Mouse (Mus musculus): Measurements from ENCODE around the gene Rpp38. TPM values are rescaled to one million over a fixed set of nuclear protein-coding genes. Genes with fewer than 3 reads are reported as not detected.

Gene Rpp38
- total RNA-seq, 1 experiment, result 20.2 TPM

GRCm38 (mm10) chr2:3305426-3306025, 26.9 kb downstream of the Rpp38 start:
- TF ChIP-seq CHD2 (IDR thresholded peaks at IDR 0.05; ENCODE audit: low read depth, low read length), result no peak
- TF ChIP-seq ZC3H11A (IDR thresholded peaks at IDR 0.05; ENCODE audit: borderline replicate concordance, low read depth, low read length), result no peak
- no peak for TF ChIP-seq MAFK (IDR thresholded peaks at IDR 0.05; ENCODE audit: insufficient read depth, low read depth, low read length)
- TF ChIP-seq HCFC1 (IDR thresholded peaks at IDR 0.05; ENCODE audit: borderline replicate concordance, insufficient read depth, low read length), result no peak
- TF ChIP-seq ZNF384 (IDR thresholded peaks at IDR 0.05; ENCODE audit: low read depth, low read length), result no peak
- Histone ChIP-seq H3K9me3 (ENCODE audit: control insufficient read depth, insufficient read depth, low read depth, low read length) (no peaks in the 10 kb centered on the region), H3K36me3 (ENCODE audit: control insufficient read depth, insufficient read depth, low read length, poor library complexity, severe bottlenecking) (peaks cover 8% of the 10 kb centered on the region), H3K4me1 (ENCODE audit: control insufficient read depth in 2 of 2, insufficient read depth in 2 of 2, low read length in 2 of 2, poor library complexity in 1 of 2) (no peaks in the 10 kb centered on the region), H3K9ac (ENCODE audit: insufficient read depth, low read depth, low read length, poor library complexity, severe bottlenecking) (no peak overlapping the region), H3K27ac (ENCODE audit: insufficient read depth, low read depth, low read length, poor library complexity, severe bottlenecking) (no peak overlapping the region), H3K4me3 (ENCODE audit: insufficient read depth in 1 of 2, low read depth in 1 of 2, low read length in 2 of 2, poor library complexity in 1 of 2, severe bottlenecking in 1 of 2) (no peak overlapping the region)
- in situ Hi-C loops (cut with MboI; ENCODE audit: low sequenced_read_pairs in 2 of 2, unreplicated experiment in 2 of 2), result no loop called here
- no peak for DNase-seq (ENCODE audit: low read depth, low spot score)

GRCm38 (mm10) chr2:3295826-3296225, 36.6 kb downstream of the Rpp38 start:
- no peaks in the 10 kb centered on the region; the same call in 1 of the 2 replicates for H3K36me3 ChIP-seq (ENCODE audit: control insufficient read depth, insufficient read depth, low read length, poor library complexity, severe bottlenecking)
- DNase-seq (ENCODE audit: low read depth, low spot score), result no peak
- H3K9me3 ChIP-seq (ENCODE audit: control insufficient read depth, insufficient read depth, low read depth, low read length), result no peaks in the 10 kb centered on the region
- in situ Hi-C loops (cut with MboI; ENCODE audit: low sequenced_read_pairs in 2 of 2, unreplicated experiment in 2 of 2), result no loop called here
- no peak overlapping the region for H3K9ac ChIP-seq (ENCODE audit: insufficient read depth, low read depth, low read length, poor library complexity, severe bottlenecking)
- H3K4me3 ChIP-seq (ENCODE audit: insufficient read depth in 1 of 2, low read depth in 1 of 2, low read length in 2 of 2, poor library complexity in 1 of 2, severe bottlenecking in 1 of 2), result no peak overlapping the region
- no peaks in the 10 kb centered on the region for H3K4me1 ChIP-seq (ENCODE audit: control insufficient read depth in 2 of 2, insufficient read depth in 2 of 2, low read length in 2 of 2, poor library complexity in 1 of 2)
- no peak overlapping the region for H3K27ac ChIP-seq (ENCODE audit: insufficient read depth, low read depth, low read length, poor library complexity, severe bottlenecking)
- TF ChIP-seq ZNF384 (IDR thresholded peaks at IDR 0.05; ENCODE audit: low read depth, low read length), result no peak

GRCm38 (mm10) chr2:3292170-3292569, 40.3 kb downstream of the Rpp38 start:
- DNase-seq (ENCODE audit: low read depth, low spot score), result no peak

GRCm38 (mm10) chr2:3289581-3289980, 42.9 kb downstream of the Rpp38 start:
- Histone ChIP-seq H3K9me3 (ENCODE audit: control insufficient read depth, insufficient read depth, low read depth, low read length) (no peaks in the 10 kb centered on the region), H3K27ac (ENCODE audit: insufficient read depth, low read depth, low read length, poor library complexity, severe bottlenecking) (no peak overlapping the region), H3K4me1 (ENCODE audit: control insufficient read depth in 2 of 2, insufficient read depth in 2 of 2, low read length in 2 of 2, poor library complexity in 1 of 2) (no peaks in the 10 kb centered on the region; a peak in 1 of 4 replicates), H3K36me3 (ENCODE audit: control insufficient read depth, insufficient read depth, low read length, poor library complexity, severe bottlenecking) (no peaks in the 10 kb centered on the region; the same call in 1 of the 2 replicates), H3K4me3 (ENCODE audit: insufficient read depth in 1 of 2, low read depth in 1 of 2, low read length in 2 of 2, poor library complexity in 1 of 2, severe bottlenecking in 1 of 2) (no peak overlapping the region), H3K9ac (ENCODE audit: insufficient read depth, low read depth, low read length, poor library complexity, severe bottlenecking) (no peak overlapping the region)
- DNase-seq (ENCODE audit: low read depth, low spot score), result no peak
- no peak for TF ChIP-seq MAFK (IDR thresholded peaks at IDR 0.05; ENCODE audit: insufficient read depth, low read depth, low read length)
- TF ChIP-seq HCFC1 (IDR thresholded peaks at IDR 0.05; ENCODE audit: borderline replicate concordance, insufficient read depth, low read length), result no peak
- TF ChIP-seq CHD2 (IDR thresholded peaks at IDR 0.05; ENCODE audit: low read depth, low read length), result no peak
- no peak for TF ChIP-seq ZC3H11A (IDR thresholded peaks at IDR 0.05; ENCODE audit: borderline replicate concordance, low read depth, low read length)
- TF ChIP-seq ZNF384 (IDR thresholded peaks at IDR 0.05; ENCODE audit: low read depth, low read length), result no peak
- in situ Hi-C loops (cut with MboI; ENCODE audit: low sequenced_read_pairs in 2 of 2, unreplicated experiment in 2 of 2), result no loop called here

More at GRCm38 (mm10) chr2:3292170-3292569, 40.3 kb downstream of the Rpp38 start:
- in situ Hi-C loops (cut with MboI; ENCODE audit: low sequenced_read_pairs in 2 of 2, unreplicated experiment in 2 of 2), result no loop called here
- TF ChIP-seq CHD2 (IDR thresholded peaks at IDR 0.05; ENCODE audit: low read depth, low read length) (no peak), ZNF384 (IDR thresholded peaks at IDR 0.05; ENCODE audit: low read depth, low read length) (no peak), MAFK (IDR thresholded peaks at IDR 0.05; ENCODE audit: insufficient read depth, low read depth, low read length) (no peak), HCFC1 (IDR thresholded peaks at IDR 0.05; ENCODE audit: borderline replicate concordance, insufficient read depth, low read length) (no peak), ZC3H11A (IDR thresholded peaks at IDR 0.05; ENCODE audit: borderline replicate concordance, low read depth, low read length) (no peak)
- H3K36me3 ChIP-seq (ENCODE audit: control insufficient read depth, insufficient read depth, low read length, poor library complexity, severe bottlenecking), result no peaks in the 10 kb centered on the region; the same call in 1 of the 2 replicates
- H3K4me1 ChIP-seq (ENCODE audit: control insufficient read depth in 2 of 2, insufficient read depth in 2 of 2, low read length in 2 of 2, poor library complexity in 1 of 2), result no peaks in the 10 kb centered on the region
- no peak overlapping the region for H3K4me3 ChIP-seq (ENCODE audit: insufficient read depth in 1 of 2, low read depth in 1 of 2, low read length in 2 of 2, poor library complexity in 1 of 2, severe bottlenecking in 1 of 2)
- H3K9me3 ChIP-seq (ENCODE audit: control insufficient read depth, insufficient read depth, low read depth, low read length), result no peaks in the 10 kb centered on the region
- no peak overlapping the region for H3K9ac ChIP-seq (ENCODE audit: insufficient read depth, low read depth, low read length, poor library complexity, severe bottlenecking)
- no peak overlapping the region for H3K27ac ChIP-seq (ENCODE audit: insufficient read depth, low read depth, low read length, poor library complexity, severe bottlenecking)

- in situ Hi-C loops (cut with MboI; ENCODE audit: low sequenced_read_pairs in 2 of 2, unreplicated experiment in 2 of 2), result no loop called here
- Histone ChIP-seq H3K36me3 (ENCODE audit: control insufficient read depth, insufficient read depth, low read length, poor library complexity, severe bottlenecking) (no peaks in the 10 kb centered on the region; the same call in 1 of the 2 replicates), H3K27ac (ENCODE audit: insufficient read depth, low read depth, low read length, poor library complexity, severe bottlenecking) (no peak overlapping the region), H3K4me1 (ENCODE audit: control insufficient read depth in 2 of 2, insufficient read depth in 2 of 2, low read length in 2 of 2, poor library complexity in 1 of 2) (peaks cover 0 to 6% of the 10 kb centered on the region in 2 experiments; a peak in 3 of 4 replicates), H3K9me3 (ENCODE audit: control insufficient read depth, insufficient read depth, low read depth, low read length) (no peaks in the 10 kb centered on the region), H3K9ac (ENCODE audit: insufficient read depth, low read depth, low read length, poor library complexity, severe bottlenecking) (no peak overlapping the region), H3K4me3 (ENCODE audit: insufficient read depth in 1 of 2, low read depth in 1 of 2, low read length in 2 of 2, poor library complexity in 1 of 2, severe bottlenecking in 1 of 2) (no peak overlapping the region)
- DNase-seq (ENCODE audit: low read depth, low spot score), result no peak
- no peak for TF ChIP-seq ZC3H11A (IDR thresholded peaks at IDR 0.05; ENCODE audit: borderline replicate concordance, low read depth, low read length)
- no peak for TF ChIP-seq MAFK (IDR thresholded peaks at IDR 0.05; ENCODE audit: insufficient read depth, low read depth, low read length)
- TF ChIP-seq HCFC1 (IDR thresholded peaks at IDR 0.05; ENCODE audit: borderline replicate concordance, insufficient read depth, low read length), result no peak
- no peak for TF ChIP-seq CHD2 (IDR thresholded peaks at IDR 0.05; ENCODE audit: low read depth, low read length)
- no peak for TF ChIP-seq ZNF384 (IDR thresholded peaks at IDR 0.05; ENCODE audit: low read depth, low read length)
Observed at GRCm38 (mm10) chr2:3286243-3286642, 46.2 kb downstream of the Rpp38 start.
